Mouse (Mus musculus): ENCODE measurements around the gene Suco. TPM values are rescaled to one million over a fixed set of nuclear protein-coding genes. Genes with fewer than 3 reads are reported as not detected.

Suco gene
- polyA plus RNA-seq, 1 experiment, result 3.1 TPM

- no peak for TF ChIP-seq CTCF (IDR thresholded peaks at IDR 0.05; ENCODE audit: extremely low read depth, insufficient read depth, insufficient read length, insufficient replicate concordance)
- TF ChIP-seq POLR2A (IDR thresholded peaks at IDR 0.05; ENCODE audit: low read depth, low read length), result no peak
- no peaks in the 10 kb centered on the region for H3K27me3 ChIP-seq (ENCODE audit: control insufficient read depth, insufficient read depth, low read length)
- H3K4me1 ChIP-seq (ENCODE audit: control insufficient read depth, insufficient read depth, insufficient read length), result peaks cover 18% of the 10 kb centered on the region
- no peak for DNase-seq (ENCODE audit: low read depth in 1 of 2, low spot score in 2 of 2)
- H3K36me3 ChIP-seq (ENCODE audit: control insufficient read depth, insufficient read depth, low read length), result no peaks in the 10 kb centered on the region
- H3K4me3 ChIP-seq (ENCODE audit: extremely low read depth, insufficient read depth, insufficient read length), result no peak overlapping the region
- WGBS, result 11% methylated on average over 3 of the region's 3 CpGs
- H3K27ac ChIP-seq (ENCODE audit: insufficient read depth, low read length), result no peak overlapping the region
Measured at GRCm38 (mm10) chr1:161793321-161793720, 83.2 kb downstream of the Suco start.

DNA sequence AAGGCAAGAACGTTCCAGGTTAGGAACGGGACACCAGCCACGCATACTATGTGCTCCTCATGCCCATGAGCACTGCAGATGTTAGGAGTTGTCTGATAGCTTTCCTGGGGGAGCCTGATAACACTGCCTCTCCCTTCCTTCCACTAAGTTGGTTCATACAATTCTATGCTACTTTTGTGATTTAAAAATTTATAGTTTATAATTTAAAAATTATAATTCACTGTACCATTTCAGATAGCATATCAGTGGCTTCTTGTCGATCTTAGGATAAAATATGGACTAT, 83.9 kb downstream of the Suco start:
- Histone ChIP-seq H3K4me3 (ENCODE audit: extremely low read depth, insufficient read depth, insufficient read length) (no peak overlapping the region), H3K27ac (ENCODE audit: insufficient read depth, low read length) (no peak overlapping the region), H3K36me3 (ENCODE audit: control insufficient read depth, insufficient read depth, low read length) (no peaks in the 10 kb centered on the region), H3K4me1 (ENCODE audit: control insufficient read depth, insufficient read depth, insufficient read length) (peaks cover 15% of the 10 kb centered on the region), H3K27me3 (ENCODE audit: control insufficient read depth, insufficient read depth, low read length) (no peaks in the 10 kb centered on the region)
- TF ChIP-seq POLR2A (IDR thresholded peaks at IDR 0.05; ENCODE audit: low read depth, low read length) (no peak), CTCF (IDR thresholded peaks at IDR 0.05; ENCODE audit: extremely low read depth, insufficient read depth, insufficient read length, insufficient replicate concordance) (no peak)
- 89% methylated on average over 4 of the region's 4 CpGs for WGBS
- no peak for DNase-seq (ENCODE audit: low read depth in 1 of 2, low spot score in 2 of 2)

DNA sequence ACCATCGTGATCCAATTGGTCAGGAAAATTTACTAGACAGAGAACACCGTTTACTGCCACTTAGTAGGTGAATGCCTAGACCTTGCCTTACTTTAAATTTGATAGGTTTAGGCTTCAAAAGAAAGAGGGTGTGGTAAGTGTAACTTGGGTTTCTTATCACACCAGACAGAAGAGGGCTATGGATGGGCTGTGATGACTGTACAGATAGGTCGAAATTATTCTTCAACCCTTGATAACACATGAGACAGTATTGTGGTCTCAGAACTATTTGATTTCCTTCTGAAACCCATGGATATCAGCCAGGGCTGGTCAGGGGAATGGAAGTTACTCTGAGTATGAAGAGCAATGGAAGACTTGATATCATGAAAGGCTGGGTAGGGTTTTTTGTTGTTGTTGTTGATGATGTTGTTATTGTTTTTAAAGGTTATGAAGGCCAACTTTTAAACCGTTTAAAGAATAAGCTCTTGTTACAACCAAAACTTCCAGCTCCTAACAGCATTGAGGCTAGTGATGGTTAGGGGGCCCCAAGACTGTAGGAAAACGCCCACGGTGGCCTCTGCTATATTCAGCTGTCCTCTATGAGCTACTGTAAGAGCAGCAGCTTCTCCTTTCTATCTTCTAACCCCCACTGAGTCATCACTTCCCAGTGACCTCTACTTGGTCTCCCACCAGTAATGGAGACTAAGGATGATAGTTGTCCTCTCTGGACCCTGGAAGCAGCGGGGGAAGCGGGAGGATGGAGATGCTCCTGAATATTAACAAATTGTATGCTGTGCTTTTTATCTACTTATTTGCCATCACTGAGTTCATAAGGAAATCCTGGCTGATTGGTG, 84.4 kb downstream of the Suco start:
- no peak overlapping the region for H3K27ac ChIP-seq (ENCODE audit: insufficient read depth, low read length)
- DNase-seq (ENCODE audit: low read depth in 1 of 2, low spot score in 2 of 2), result no peak

GRCm38 (mm10) chr1:161788339-161788738, 88.1 kb downstream of the Suco start, which contains the start of gene Fasl:
TSS of gene Fasl (minus strand) at chr1:161788495.
- TF ChIP-seq POLR2A (IDR thresholded peaks at IDR 0.05; ENCODE audit: low read depth, low read length), result no peak
- TF ChIP-seq CTCF (IDR thresholded peaks at IDR 0.05; ENCODE audit: extremely low read depth, insufficient read depth, insufficient read length, insufficient replicate concordance), result no peak
- H3K27me3 ChIP-seq (ENCODE audit: control insufficient read depth, insufficient read depth, low read length), result no peaks in the 10 kb centered on the region
- peak; percentile 21 to 51 for DNase-seq (ENCODE audit: low read depth in 1 of 2, low spot score in 2 of 2)
- 59% methylated on average over 9 of the region's 9 CpGs for WGBS
- peak within 1 kb of the TSS; percentile 76 for H3K27ac ChIP-seq (ENCODE audit: insufficient read depth, low read length)
- no peaks in the 10 kb centered on the region for H3K36me3 ChIP-seq (ENCODE audit: control insufficient read depth, insufficient read depth, low read length)
- H3K4me3 ChIP-seq (ENCODE audit: extremely low read depth, insufficient read depth, insufficient read length), result peak within 1 kb of the TSS; percentile 35; the same call in 1 of the 2 replicates
- peaks cover 3% of the 10 kb centered on the region; the same call in 1 of the 2 replicates for H3K4me1 ChIP-seq (ENCODE audit: control insufficient read depth, insufficient read depth, insufficient read length)

More for the DNA sequence above, 84.4 kb downstream of the Suco start:
- 80% methylated on average over 8 of the region's 8 CpGs for WGBS
- Histone ChIP-seq H3K4me3 (ENCODE audit: extremely low read depth, insufficient read depth, insufficient read length) (no peak overlapping the region), H3K27me3 (ENCODE audit: control insufficient read depth, insufficient read depth, low read length) (no peaks in the 10 kb centered on the region), H3K36me3 (ENCODE audit: control insufficient read depth, insufficient read depth, low read length) (no peaks in the 10 kb centered on the region), H3K4me1 (ENCODE audit: control insufficient read depth, insufficient read depth, insufficient read length) (peaks cover 15% of the 10 kb centered on the region)
- TF ChIP-seq POLR2A (IDR thresholded peaks at IDR 0.05; ENCODE audit: low read depth, low read length) (no peak), CTCF (IDR thresholded peaks at IDR 0.05; ENCODE audit: extremely low read depth, insufficient read depth, insufficient read length, insufficient replicate concordance) (no peak)

DNA sequence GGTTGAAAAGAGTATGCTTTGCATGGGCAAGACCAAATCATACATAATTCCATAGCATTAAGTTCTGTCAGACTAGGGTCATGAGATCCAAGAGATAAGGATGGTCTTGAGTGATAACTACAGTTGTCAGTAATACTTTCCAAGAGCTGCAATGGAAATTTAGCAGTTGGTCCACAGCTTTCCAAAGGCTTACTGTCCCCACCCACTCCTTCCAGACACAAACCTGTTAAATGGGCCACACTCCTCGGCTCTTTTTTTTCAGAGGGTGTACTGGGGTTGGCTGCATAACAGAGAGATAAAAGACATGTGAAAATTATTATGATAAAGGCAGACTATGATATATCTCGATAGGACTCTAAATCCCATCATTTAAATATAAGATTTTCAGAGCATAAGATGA, 93.8 kb downstream of the Suco start:
- Histone ChIP-seq H3K36me3 (ENCODE audit: control insufficient read depth, insufficient read depth, low read length) (no peaks in the 10 kb centered on the region), H3K4me3 (ENCODE audit: extremely low read depth, insufficient read depth, insufficient read length) (no peak overlapping the region), H3K27ac (ENCODE audit: insufficient read depth, low read length) (no peak overlapping the region), H3K4me1 (ENCODE audit: control insufficient read depth, insufficient read depth, insufficient read length) (peaks cover 3% of the 10 kb centered on the region; the same call in 1 of the 2 replicates), H3K27me3 (ENCODE audit: control insufficient read depth, insufficient read depth, low read length) (no peaks in the 10 kb centered on the region)
- WGBS, result 89% methylated on average over 2 of the region's 2 CpGs
- no peak for DNase-seq (ENCODE audit: low read depth in 1 of 2, low spot score in 2 of 2)
- TF ChIP-seq CTCF (IDR thresholded peaks at IDR 0.05; ENCODE audit: extremely low read depth, insufficient read depth, insufficient read length, insufficient replicate concordance) (no peak), POLR2A (IDR thresholded peaks at IDR 0.05; ENCODE audit: low read depth, low read length) (no peak)

GRCm38 (mm10) chr1:161781594-161781993, 94.9 kb downstream of the Suco start:
- no peaks in the 10 kb centered on the region for H3K36me3 ChIP-seq (ENCODE audit: control insufficient read depth, insufficient read depth, low read length)
- DNase-seq (ENCODE audit: low read depth in 1 of 2, low spot score in 2 of 2), result no peak

DNA sequence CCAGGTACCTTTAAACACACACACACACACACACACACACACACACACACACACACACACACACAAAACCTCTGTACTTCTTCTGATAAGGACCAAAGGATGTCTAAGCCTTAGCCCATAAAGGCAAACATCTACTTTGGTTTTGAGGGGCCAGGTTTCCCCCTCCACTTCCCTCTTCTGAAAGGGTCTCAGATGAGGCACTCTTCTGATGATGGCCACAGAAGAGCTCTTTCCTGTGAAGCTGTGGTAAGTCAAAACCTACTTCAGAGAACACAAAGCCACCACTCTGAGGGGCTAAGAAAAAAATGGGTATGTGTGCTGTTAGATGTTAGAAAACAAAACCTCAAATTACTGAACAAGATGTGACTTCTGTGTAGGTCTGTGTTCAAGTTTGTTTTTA, 97.4 kb downstream of the Suco start:
- peak in 1 of 2 experiments; percentile 49 for DNase-seq (ENCODE audit: low read depth in 1 of 2, low spot score in 2 of 2)
- TF ChIP-seq POLR2A (IDR thresholded peaks at IDR 0.05; ENCODE audit: low read depth, low read length) (no peak), CTCF (IDR thresholded peaks at IDR 0.05; ENCODE audit: extremely low read depth, insufficient read depth, insufficient read length, insufficient replicate concordance) (no peak)

More at GRCm38 (mm10) chr1:161781594-161781993, 94.9 kb downstream of the Suco start:
- Histone ChIP-seq H3K4me3 (ENCODE audit: extremely low read depth, insufficient read depth, insufficient read length) (no peak overlapping the region), H3K27ac (ENCODE audit: insufficient read depth, low read length) (no peak overlapping the region), H3K27me3 (ENCODE audit: control insufficient read depth, insufficient read depth, low read length) (no peaks in the 10 kb centered on the region), H3K4me1 (ENCODE audit: control insufficient read depth, insufficient read depth, insufficient read length) (peaks cover 3% of the 10 kb centered on the region; the same call in 1 of the 2 replicates)
- TF ChIP-seq POLR2A (IDR thresholded peaks at IDR 0.05; ENCODE audit: low read depth, low read length), result no peak
- no peak for TF ChIP-seq CTCF (IDR thresholded peaks at IDR 0.05; ENCODE audit: extremely low read depth, insufficient read depth, insufficient read length, insufficient replicate concordance)
- WGBS, result 81% methylated on average over 5 of the region's 5 CpGs

More for the DNA sequence above, 97.4 kb downstream of the Suco start:
- H3K27ac ChIP-seq (ENCODE audit: insufficient read depth, low read length), result no peak overlapping the region
- no peaks in the 10 kb centered on the region for H3K36me3 ChIP-seq (ENCODE audit: control insufficient read depth, insufficient read depth, low read length)
- H3K4me1 ChIP-seq (ENCODE audit: control insufficient read depth, insufficient read depth, insufficient read length), result 0 out of 2 replicates have a peak, but pooled peaks cover 3% of the 10 kb centered on the region
- H3K4me3 ChIP-seq (ENCODE audit: extremely low read depth, insufficient read depth, insufficient read length), result no peak overlapping the region
- no peaks in the 10 kb centered on the region for H3K27me3 ChIP-seq (ENCODE audit: control insufficient read depth, insufficient read depth, low read length)
